Mouse (Mus musculus): ENCODE measurements around the gene Nfia.

DNA sequence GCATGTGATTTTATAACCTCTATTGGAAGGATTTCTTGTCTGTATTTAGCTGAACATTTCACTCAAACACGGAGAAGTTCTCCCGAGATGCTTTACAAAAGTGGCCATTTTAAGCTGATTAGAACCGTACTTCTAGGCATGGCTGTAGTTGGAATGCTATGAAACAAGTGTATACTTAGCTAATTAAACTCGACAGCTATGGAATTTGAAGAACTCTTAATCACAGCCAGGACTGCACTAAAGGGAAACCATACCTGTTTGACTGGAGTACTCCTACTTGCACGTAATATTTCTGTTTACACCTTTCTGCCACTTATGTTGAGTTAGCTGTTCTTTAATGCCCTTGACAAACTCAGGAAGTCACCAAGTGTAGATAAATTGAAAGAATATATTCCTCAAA is 79.2 kb downstream of the Nfia start:
- TF ChIP-seq GATA1 (IDR thresholded peaks at IDR 0.05; ENCODE audit: borderline replicate concordance, low read length): no peak
- no peak for TF ChIP-seq FLI1 (IDR thresholded peaks at IDR 0.05; ENCODE audit: low read length)
